Mouse (Mus musculus): ENCODE data around the gene Ly9.

Gene Ly9

GRCm38 (mm10) chr1:171584584-171584983 lies 22.6 kb downstream of the Ly9 start:
- DNase-seq (ENCODE audit: low read depth, low spot score): no peak

- DNase-seq (ENCODE audit: low read depth, low spot score): no peak
These were observed 30.0 kb downstream of the Ly9 start for GRCm38 (mm10) chr1:171577168-171577567.

- DNase-seq (ENCODE audit: low read depth, low spot score): no peak
These were observed 38.8 kb downstream of the Ly9 start for GRCm38 (mm10) chr1:171568436-171568835.

GRCm38 (mm10) chr1:171566777-171567176 lies 40.4 kb downstream of the Ly9 start:
- peak; percentile 4 for DNase-seq (ENCODE audit: low read depth, low spot score)

GRCm38 (mm10) chr1:171565888-171566287 lies 41.3 kb downstream of the Ly9 start:
- no peak for DNase-seq (ENCODE audit: low read depth, low spot score)

- no peak for DNase-seq (ENCODE audit: low read depth, low spot score)
These were observed 43.0 kb downstream of the Ly9 start for GRCm38 (mm10) chr1:171564247-171564646.

GRCm38 (mm10) chr1:171563042-171563441 lies 44.2 kb downstream of the Ly9 start:
- no peak for DNase-seq (ENCODE audit: low read depth, low spot score)

- DNase-seq (ENCODE audit: low read depth, low spot score): no peak
These were observed 45.5 kb downstream of the Ly9 start for GRCm38 (mm10) chr1:171561639-171562225.

GRCm38 (mm10) chr1:171561200-171561599 lies 46.0 kb downstream of the Ly9 start:
- DNase-seq (ENCODE audit: low read depth, low spot score): no peak

GRCm38 (mm10) chr1:171560262-171560661 lies 46.9 kb downstream of the Ly9 start:
- DNase-seq (ENCODE audit: low read depth, low spot score): no peak

GRCm38 (mm10) chr1:171558898-171559297 lies 48.3 kb downstream of the Ly9 start, which contains the start of gene Cd244a:
Cd244a (plus strand) TSS chr1:171559193.
- no peak for DNase-seq (ENCODE audit: low read depth, low spot score)

GRCm38 (mm10) chr1:171558407-171558806 lies 48.8 kb downstream of the Ly9 start:
- no peak for DNase-seq (ENCODE audit: low read depth, low spot score)

- no peak for DNase-seq (ENCODE audit: low read depth, low spot score)
These were observed 50.8 kb downstream of the Ly9 start for GRCm38 (mm10) chr1:171556366-171556765.

GRCm38 (mm10) chr1:171553359-171554341 lies 53.6 kb downstream of the Ly9 start:
- DNase-seq (ENCODE audit: low read depth, low spot score): no peak

- no peak for DNase-seq (ENCODE audit: low read depth, low spot score)
These were observed 55.0 kb downstream of the Ly9 start for GRCm38 (mm10) chr1:171552230-171552629.

GRCm38 (mm10) chr1:171551326-171551725 lies 55.9 kb downstream of the Ly9 start:
- no peak for DNase-seq (ENCODE audit: low read depth, low spot score)

- DNase-seq (ENCODE audit: low read depth, low spot score): no peak
These were observed 66.5 kb downstream of the Ly9 start for GRCm38 (mm10) chr1:171540694-171541093.
